Mouse (Mus musculus) embryo, embryonic 10 days (tissue): Measurements from ENCODE around the gene Rbm24.

ENCODE experiments used
- DNase-seq: peaks from one replicate; pipeline ENCODE4 v3.0.0-alpha.2; 2015; ENCODE audit warnings: low spot score

Gene Rbm24

GRCm38 (mm10) chr13:46418141-46418601 lies at the start of gene Rbm24:
Rbm24 (plus strand) TSS chr13:46418434.
- peak; percentile 75 for DNase-seq

- DNase-seq, result no peak
Measured at GRCm38 (mm10) chr13:46372884-46373283, 45.4 kb upstream of the Rbm24 start.

- DNase-seq, result no peak
Measured at GRCm38 (mm10) chr13:46375371-46375770, 42.9 kb upstream of the Rbm24 start.

GRCm38 (mm10) chr13:46387396-46387795 lies 30.8 kb upstream of the Rbm24 start:
- DNase-seq, result no peak

- DNase-seq, result no peak
Measured at GRCm38 (mm10) chr13:46391654-46392053, 26.6 kb upstream of the Rbm24 start.

- DNase-seq, result no peak
Measured at GRCm38 (mm10) chr13:46392893-46393292, 25.3 kb upstream of the Rbm24 start.

GRCm38 (mm10) chr13:46393936-46394335 lies 24.3 kb upstream of the Rbm24 start:
- no peak for DNase-seq

- no peak for DNase-seq
Measured at GRCm38 (mm10) chr13:46397235-46397634, 21.0 kb upstream of the Rbm24 start.

- no peak for DNase-seq
Measured at GRCm38 (mm10) chr13:46407151-46407550, 11.1 kb upstream of the Rbm24 start.

GRCm38 (mm10) chr13:46412247-46412646 lies 6.0 kb upstream of the Rbm24 start:
- no peak for DNase-seq

- DNase-seq, result no peak
Measured at GRCm38 (mm10) chr13:46413588-46413987, 4.6 kb upstream of the Rbm24 start.

GRCm38 (mm10) chr13:46414050-46414449 lies 4.2 kb upstream of the Rbm24 start:
- no peak for DNase-seq

- DNase-seq, result no peak
Measured at GRCm38 (mm10) chr13:46416021-46416420, 2.2 kb upstream of the Rbm24 start.

GRCm38 (mm10) chr13:46417594-46417993 lies 640 bp upstream of the Rbm24 start:
- DNase-seq, result no peak

GRCm38 (mm10) chr13:46418731-46419545 lies 704 bp downstream of the Rbm24 start:
- peak; percentile 45 for DNase-seq

- no peak for DNase-seq
Measured at GRCm38 (mm10) chr13:46419648-46420047, 1.4 kb downstream of the Rbm24 start.

GRCm38 (mm10) chr13:46420095-46420494 lies 1.9 kb downstream of the Rbm24 start:
- peak; percentile 45 for DNase-seq

- DNase-seq, result no peak
Measured at GRCm38 (mm10) chr13:46423805-46424204, 5.6 kb downstream of the Rbm24 start.

- DNase-seq, result no peak
Measured at GRCm38 (mm10) chr13:46424376-46424775, 6.1 kb downstream of the Rbm24 start.

GRCm38 (mm10) chr13:46426651-46427269 lies 8.5 kb downstream of the Rbm24 start:
- no peak for DNase-seq

GRCm38 (mm10) chr13:46428964-46429363 lies 10.7 kb downstream of the Rbm24 start:
- no peak for DNase-seq

GRCm38 (mm10) chr13:46429866-46430265 lies 11.6 kb downstream of the Rbm24 start:
- no peak for DNase-seq

GRCm38 (mm10) chr13:46433880-46434560 lies 15.8 kb downstream of the Rbm24 start:
- DNase-seq, result peak; percentile 63
